Mouse (Mus musculus): ENCODE data around the gene Hvcn1.

Hvcn1 gene

GRCm38 (mm10) chr5:122235196-122235836 is 28.7 kb downstream of the Hvcn1 start:
- no peaks in the 10 kb centered on the region for H3K27me3 ChIP-seq (ENCODE audit: control insufficient read depth, insufficient read depth, low read length, poor library complexity, severe bottlenecking)
- DNase-seq (ENCODE audit: low read depth, low spot score) = peak; percentile 60
- H3K36me3 ChIP-seq (ENCODE audit: control insufficient read depth, insufficient read depth, low read length, poor library complexity, severe bottlenecking) = peaks cover 40% of the 10 kb centered on the region

GRCm38 (mm10) chr5:122237200-122237599 is 30.6 kb downstream of the Hvcn1 start:
- no peaks in the 10 kb centered on the region for H3K27me3 ChIP-seq (ENCODE audit: control insufficient read depth, insufficient read depth, low read length, poor library complexity, severe bottlenecking)
- peak; percentile 19 for DNase-seq (ENCODE audit: low read depth, low spot score)
- peaks cover 48% of the 10 kb centered on the region for H3K36me3 ChIP-seq (ENCODE audit: control insufficient read depth, insufficient read depth, low read length, poor library complexity, severe bottlenecking)

- Histone ChIP-seq H3K27me3 (ENCODE audit: control insufficient read depth, insufficient read depth, low read length, poor library complexity, severe bottlenecking) (no peaks in the 10 kb centered on the region), H3K36me3 (ENCODE audit: control insufficient read depth, insufficient read depth, low read length, poor library complexity, severe bottlenecking) (peaks cover 43% of the 10 kb centered on the region)
- no peak for DNase-seq (ENCODE audit: low read depth, low spot score)
Observed at GRCm38 (mm10) chr5:122239618-122240017, 33.0 kb downstream of the Hvcn1 start.

GRCm38 (mm10) chr5:122240521-122240920 is 33.9 kb downstream of the Hvcn1 start:
- DNase-seq (ENCODE audit: low read depth, low spot score) = peak; percentile 20
- H3K36me3 ChIP-seq (ENCODE audit: control insufficient read depth, insufficient read depth, low read length, poor library complexity, severe bottlenecking) = peaks cover 38% of the 10 kb centered on the region
- no peaks in the 10 kb centered on the region for H3K27me3 ChIP-seq (ENCODE audit: control insufficient read depth, insufficient read depth, low read length, poor library complexity, severe bottlenecking)

- H3K36me3 ChIP-seq (ENCODE audit: control insufficient read depth, insufficient read depth, low read length, poor library complexity, severe bottlenecking) = peaks cover 38% of the 10 kb centered on the region
- H3K27me3 ChIP-seq (ENCODE audit: control insufficient read depth, insufficient read depth, low read length, poor library complexity, severe bottlenecking) = no peaks in the 10 kb centered on the region
Observed at GRCm38 (mm10) chr5:122240989-122241388, 34.4 kb downstream of the Hvcn1 start.

GRCm38 (mm10) chr5:122242521-122243123 is 36.0 kb downstream of the Hvcn1 start:
- DNase-seq (ENCODE audit: low read depth, low spot score) = no peak
- Histone ChIP-seq H3K36me3 (ENCODE audit: control insufficient read depth, insufficient read depth, low read length, poor library complexity, severe bottlenecking) (peaks cover 26% of the 10 kb centered on the region), H3K27me3 (ENCODE audit: control insufficient read depth, insufficient read depth, low read length, poor library complexity, severe bottlenecking) (no peaks in the 10 kb centered on the region)

More at GRCm38 (mm10) chr5:122240989-122241388, 34.4 kb downstream of the Hvcn1 start:
- DNase-seq (ENCODE audit: low read depth, low spot score) = no peak

GRCm38 (mm10) chr5:122243781-122244523 is 37.3 kb downstream of the Hvcn1 start:
- peak; percentile 47 for DNase-seq (ENCODE audit: low read depth, low spot score)
- Histone ChIP-seq H3K27me3 (ENCODE audit: control insufficient read depth, insufficient read depth, low read length, poor library complexity, severe bottlenecking) (no peaks in the 10 kb centered on the region), H3K36me3 (ENCODE audit: control insufficient read depth, insufficient read depth, low read length, poor library complexity, severe bottlenecking) (peaks cover 15% of the 10 kb centered on the region)

GRCm38 (mm10) chr5:122245186-122245585 is 38.6 kb downstream of the Hvcn1 start:
- peak; percentile 36 for DNase-seq (ENCODE audit: low read depth, low spot score)

GRCm38 (mm10) chr5:122246547-122247167 is 40.1 kb downstream of the Hvcn1 start:
- Histone ChIP-seq H3K27me3 (ENCODE audit: control insufficient read depth, insufficient read depth, low read length, poor library complexity, severe bottlenecking) (no peaks in the 10 kb centered on the region), H3K36me3 (ENCODE audit: control insufficient read depth, insufficient read depth, low read length, poor library complexity, severe bottlenecking) (peaks cover 3% of the 10 kb centered on the region; the same call in 1 of the 2 replicates)
- DNase-seq (ENCODE audit: low read depth, low spot score) = peak; percentile 16

More at GRCm38 (mm10) chr5:122245186-122245585, 38.6 kb downstream of the Hvcn1 start:
- H3K36me3 ChIP-seq (ENCODE audit: control insufficient read depth, insufficient read depth, low read length, poor library complexity, severe bottlenecking) = peaks cover 11% of the 10 kb centered on the region
- H3K27me3 ChIP-seq (ENCODE audit: control insufficient read depth, insufficient read depth, low read length, poor library complexity, severe bottlenecking) = no peaks in the 10 kb centered on the region

GRCm38 (mm10) chr5:122247529-122247928 is 40.9 kb downstream of the Hvcn1 start:
- H3K36me3 ChIP-seq (ENCODE audit: control insufficient read depth, insufficient read depth, low read length, poor library complexity, severe bottlenecking) = 0 out of 2 replicates have a peak, but pooled peaks cover under 1% of the 10 kb centered on the region
- no peaks in the 10 kb centered on the region for H3K27me3 ChIP-seq (ENCODE audit: control insufficient read depth, insufficient read depth, low read length, poor library complexity, severe bottlenecking)
- DNase-seq (ENCODE audit: low read depth, low spot score) = no peak

- Histone ChIP-seq H3K36me3 (ENCODE audit: control insufficient read depth, insufficient read depth, low read length, poor library complexity, severe bottlenecking) (no peaks in the 10 kb centered on the region), H3K27me3 (ENCODE audit: control insufficient read depth, insufficient read depth, low read length, poor library complexity, severe bottlenecking) (no peaks in the 10 kb centered on the region)
- DNase-seq (ENCODE audit: low read depth, low spot score) = peak; percentile 8
Observed at GRCm38 (mm10) chr5:122247934-122248333, 41.3 kb downstream of the Hvcn1 start.

GRCm38 (mm10) chr5:122249281-122249680 is 42.7 kb downstream of the Hvcn1 start:
- Histone ChIP-seq H3K27me3 (ENCODE audit: control insufficient read depth, insufficient read depth, low read length, poor library complexity, severe bottlenecking) (no peaks in the 10 kb centered on the region), H3K36me3 (ENCODE audit: control insufficient read depth, insufficient read depth, low read length, poor library complexity, severe bottlenecking) (peaks cover 1% of the 10 kb centered on the region; the same call in 1 of the 2 replicates)
- no peak for DNase-seq (ENCODE audit: low read depth, low spot score)

GRCm38 (mm10) chr5:122251895-122252606 is 45.4 kb downstream of the Hvcn1 start:
- H3K36me3 ChIP-seq (ENCODE audit: control insufficient read depth, insufficient read depth, low read length, poor library complexity, severe bottlenecking) = peaks cover 1% of the 10 kb centered on the region; the same call in 1 of the 2 replicates
- DNase-seq (ENCODE audit: low read depth, low spot score) = peak; percentile 51
- H3K27me3 ChIP-seq (ENCODE audit: control insufficient read depth, insufficient read depth, low read length, poor library complexity, severe bottlenecking) = no peaks in the 10 kb centered on the region
